Mouse (Mus musculus): ENCODE results near the gene Csmd2.
A peak's percentile ranks its signal among the peaks of the same experiment; 100 is the strongest.

The Csmd2 gene

GRCm38 (mm10) chr4:127987784-127988455 is at the start of gene Csmd2:
Gene Csmd2, plus strand, starts transcription at chr4:127987857.
- peak; percentile 77 for DNase-seq (ENCODE audit: low read depth, low spot score)

- DNase-seq (ENCODE audit: low read depth, low spot score) = no peak
Measured at GRCm38 (mm10) chr4:127947696-127948095, 40.0 kb upstream of the Csmd2 start.

DNA sequence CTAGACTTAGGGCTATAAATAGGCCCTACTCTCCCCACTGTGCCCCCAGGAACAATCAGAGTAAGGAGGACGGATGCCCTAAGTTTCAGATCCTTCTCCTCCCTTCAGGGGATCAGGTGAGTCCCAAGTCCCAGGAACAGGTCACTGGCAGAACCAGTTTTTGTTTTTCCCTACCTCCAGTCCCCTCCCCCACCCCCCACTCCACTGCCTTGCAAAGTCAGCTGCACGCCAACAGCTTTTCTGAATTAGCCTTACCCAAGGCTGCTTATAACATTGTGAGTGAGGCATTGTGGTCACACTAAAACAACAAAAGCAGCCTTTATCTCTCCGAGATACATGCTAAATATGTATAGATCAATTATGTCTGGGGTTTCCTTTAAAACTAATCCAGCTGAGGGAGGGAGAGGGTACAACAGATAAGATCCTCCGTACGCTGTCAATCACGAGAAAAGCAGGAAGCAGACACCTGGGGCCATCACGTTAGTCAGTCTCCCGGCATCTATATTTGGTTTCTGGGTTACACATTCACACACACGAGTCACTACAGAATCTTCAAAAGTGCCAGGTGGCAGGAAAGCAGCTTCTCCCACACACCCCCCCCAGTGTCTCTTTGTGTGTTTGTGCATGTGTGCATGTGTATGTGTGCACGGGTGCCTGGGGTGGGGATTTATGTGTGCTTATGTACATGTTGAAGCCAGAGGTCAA is 34.5 kb upstream of the Csmd2 start:
- no peak for DNase-seq (ENCODE audit: low read depth, low spot score)

- DNase-seq (ENCODE audit: low read depth, low spot score) = no peak
Measured at GRCm38 (mm10) chr4:127969101-127969500, 18.6 kb upstream of the Csmd2 start.

- no peak for DNase-seq (ENCODE audit: low read depth, low spot score)
Measured at GRCm38 (mm10) chr4:127970018-127970421, 17.6 kb upstream of the Csmd2 start.

- DNase-seq (ENCODE audit: low read depth, low spot score) = no peak
Measured at GRCm38 (mm10) chr4:127970901-127971868, 16.5 kb upstream of the Csmd2 start, which contains the start of gene CK137956. Gene CK137956, minus strand, starts transcription at chr4:127970951.

DNA sequence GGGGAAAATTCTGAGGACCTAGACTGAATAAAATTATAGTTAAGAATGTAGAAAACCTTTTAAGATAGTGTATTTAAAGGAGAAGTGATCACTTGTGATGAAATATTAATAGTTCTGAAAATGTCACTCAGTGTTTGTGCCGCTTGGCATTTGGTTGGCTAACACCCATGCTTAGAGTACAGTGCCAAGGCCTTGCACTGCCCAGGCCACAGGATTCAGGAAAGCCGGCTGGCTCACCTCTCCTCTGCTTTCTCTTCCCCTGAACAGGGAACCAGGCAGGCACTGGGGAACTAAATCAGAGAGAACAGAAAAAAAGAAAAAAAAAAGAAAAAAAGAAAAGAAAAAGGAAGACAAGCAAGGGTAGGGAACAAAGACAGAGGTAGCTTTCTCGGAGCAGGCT is 14.7 kb upstream of the Csmd2 start:
- no peak for DNase-seq (ENCODE audit: low read depth, low spot score)

GRCm38 (mm10) chr4:127981125-127981524 is 6.5 kb upstream of the Csmd2 start:
- no peak for DNase-seq (ENCODE audit: low read depth, low spot score)

DNA sequence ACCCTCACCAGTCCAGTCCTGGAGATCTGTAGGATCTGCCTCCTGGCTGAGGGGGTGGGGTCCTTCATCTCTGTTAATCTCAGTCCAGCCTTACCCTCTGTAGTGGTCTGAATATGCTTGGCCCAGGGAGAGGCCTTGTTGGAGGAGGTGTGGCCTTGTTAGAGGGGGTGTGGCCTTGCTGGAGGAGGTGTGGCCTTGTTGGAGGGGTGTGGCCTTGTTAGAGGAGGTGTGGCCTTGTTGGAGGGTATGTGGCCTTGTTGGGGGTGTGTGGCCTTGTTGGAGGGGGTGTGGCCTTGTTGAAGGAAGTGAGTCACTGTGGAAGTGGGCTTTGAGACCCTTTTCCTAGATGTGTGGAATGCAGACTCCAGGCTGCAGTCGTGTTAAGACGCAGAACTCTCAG is 3.2 kb upstream of the Csmd2 start:
- no peak for DNase-seq (ENCODE audit: low read depth, low spot score)

DNA sequence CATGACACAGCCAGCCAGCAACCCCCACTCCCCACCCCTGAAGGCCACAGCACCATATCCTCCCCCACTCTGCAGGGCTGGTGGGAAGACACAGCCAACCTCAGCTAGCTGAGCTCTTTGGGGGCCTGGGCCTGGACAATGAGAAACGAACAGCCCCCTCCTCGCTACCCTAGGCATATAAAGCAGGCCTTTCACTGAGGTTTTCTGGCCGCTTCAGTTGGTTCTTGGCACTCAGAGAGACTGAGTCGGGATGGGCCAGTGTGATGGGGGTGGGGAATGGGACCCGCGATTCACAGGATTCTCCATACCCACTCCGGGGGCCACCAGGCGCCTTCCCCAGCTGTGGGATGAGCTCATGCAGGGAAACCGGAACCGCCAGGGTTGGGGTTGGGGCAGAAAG is 1.8 kb upstream of the Csmd2 start:
- DNase-seq (ENCODE audit: low read depth, low spot score) = peak; percentile 58

- DNase-seq (ENCODE audit: low read depth, low spot score) = no peak
Measured at GRCm38 (mm10) chr4:127986491-127987075, 1.1 kb upstream of the Csmd2 start.

GRCm38 (mm10) chr4:127987270-127987669 is 387 bp upstream of the Csmd2 start:
- DNase-seq (ENCODE audit: low read depth, low spot score) = no peak

GRCm38 (mm10) chr4:127988526-127989180 is 996 bp downstream of the Csmd2 start:
- DNase-seq (ENCODE audit: low read depth, low spot score) = no peak

DNA sequence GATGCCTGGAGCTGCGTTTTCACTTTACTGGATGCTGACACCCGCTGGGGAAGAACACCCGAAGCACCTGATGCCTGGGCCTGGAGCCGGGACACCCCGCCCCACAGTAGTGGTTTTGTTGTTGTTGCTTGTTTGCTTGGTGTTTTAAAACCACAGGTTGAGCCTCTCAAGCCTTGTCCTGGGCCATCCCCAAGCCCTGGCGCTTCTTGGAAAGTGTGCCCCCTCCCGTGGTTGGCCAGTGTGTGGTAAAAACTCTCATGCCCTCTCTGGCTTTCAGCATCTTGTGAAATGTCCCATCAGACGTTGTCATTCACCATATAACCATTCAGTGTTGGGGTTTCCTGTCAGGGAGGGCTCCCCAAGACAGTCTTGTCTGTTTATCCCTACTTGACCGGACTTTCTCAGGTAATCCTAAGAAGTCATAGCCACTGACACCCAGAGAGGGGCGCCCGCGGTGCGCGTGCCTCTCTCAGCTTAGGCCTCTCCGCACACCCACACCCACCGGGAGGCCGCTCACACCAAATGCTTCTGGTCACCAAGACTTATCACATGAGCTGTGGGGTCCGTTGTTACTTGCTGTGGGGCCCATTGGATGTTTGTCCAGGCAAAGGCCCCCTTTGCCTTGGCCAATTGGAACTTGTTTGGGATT is 1.8 kb downstream of the Csmd2 start:
- no peak for DNase-seq (ENCODE audit: low read depth, low spot score)

DNA sequence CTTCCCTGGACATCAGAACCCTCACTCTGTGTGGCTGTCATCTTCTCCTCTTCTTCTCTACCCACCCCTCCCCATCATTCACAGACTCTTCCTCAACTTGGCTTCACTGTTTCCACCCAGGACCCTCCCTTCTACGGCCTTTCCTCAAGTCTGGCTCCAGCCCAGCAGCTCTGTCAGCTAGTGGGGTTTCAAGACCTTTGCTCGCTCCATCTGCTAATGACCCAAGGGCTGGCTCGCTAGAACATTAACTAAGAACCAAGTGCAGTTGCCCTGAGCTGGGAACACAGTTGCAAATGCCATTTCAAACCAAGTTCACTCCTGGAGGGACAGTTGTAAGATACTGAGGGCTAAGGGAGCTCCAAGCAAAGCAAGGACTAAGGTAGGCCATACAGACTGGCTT is 11.6 kb downstream of the Csmd2 start:
- DNase-seq (ENCODE audit: low read depth, low spot score) = no peak

DNA sequence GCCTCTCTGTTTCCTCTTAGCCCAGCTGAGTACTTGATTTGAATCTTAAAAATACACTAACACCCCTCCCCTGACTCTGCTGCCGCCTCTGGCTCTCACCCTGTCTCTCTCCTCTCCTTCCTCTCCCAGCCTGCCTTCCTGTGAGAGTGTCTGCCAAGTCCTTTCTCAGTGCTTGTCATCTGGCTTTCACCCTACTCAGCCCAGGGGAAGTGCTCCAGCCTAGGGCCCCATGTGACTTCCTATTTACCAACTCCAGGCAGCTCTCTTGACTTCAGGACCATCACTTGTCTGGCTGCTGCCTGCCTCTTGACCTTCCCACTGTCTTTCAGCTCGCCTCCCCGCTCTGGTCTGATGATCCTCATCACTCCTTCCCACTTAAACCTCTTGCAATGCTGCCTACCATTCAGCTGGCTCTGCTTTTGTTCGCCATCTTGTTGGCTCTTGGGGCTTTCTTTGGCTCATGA is 15.0 kb downstream of the Csmd2 start:
- DNase-seq (ENCODE audit: low read depth, low spot score) = peak; percentile 75

- DNase-seq (ENCODE audit: low read depth, low spot score) = no peak
Measured at GRCm38 (mm10) chr4:128004797-128005452, 17.3 kb downstream of the Csmd2 start.

DNA sequence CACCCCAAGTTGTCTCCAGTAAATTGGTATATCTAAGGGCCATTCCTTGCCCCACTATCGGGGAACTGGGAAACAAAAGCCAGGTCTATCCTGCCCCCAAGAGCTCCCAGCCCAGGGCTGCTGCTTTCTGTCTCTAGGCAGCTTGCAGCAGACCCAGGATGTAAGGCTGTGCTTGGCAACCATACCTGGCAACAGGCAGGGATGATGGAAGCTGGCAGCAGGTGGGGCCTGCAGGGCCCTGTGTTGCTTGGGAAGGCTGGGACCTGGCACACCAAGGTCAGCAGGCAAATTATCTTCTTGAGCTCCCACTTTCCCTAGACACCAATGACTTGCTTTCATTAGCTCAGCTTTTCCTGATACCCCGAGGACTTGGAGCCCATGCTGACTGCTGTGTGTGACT is 31.8 kb downstream of the Csmd2 start:
- no peak for DNase-seq (ENCODE audit: low read depth, low spot score)

GRCm38 (mm10) chr4:128028294-128028693 is 40.6 kb downstream of the Csmd2 start:
- peak; percentile 29 for DNase-seq (ENCODE audit: low read depth, low spot score)

DNA sequence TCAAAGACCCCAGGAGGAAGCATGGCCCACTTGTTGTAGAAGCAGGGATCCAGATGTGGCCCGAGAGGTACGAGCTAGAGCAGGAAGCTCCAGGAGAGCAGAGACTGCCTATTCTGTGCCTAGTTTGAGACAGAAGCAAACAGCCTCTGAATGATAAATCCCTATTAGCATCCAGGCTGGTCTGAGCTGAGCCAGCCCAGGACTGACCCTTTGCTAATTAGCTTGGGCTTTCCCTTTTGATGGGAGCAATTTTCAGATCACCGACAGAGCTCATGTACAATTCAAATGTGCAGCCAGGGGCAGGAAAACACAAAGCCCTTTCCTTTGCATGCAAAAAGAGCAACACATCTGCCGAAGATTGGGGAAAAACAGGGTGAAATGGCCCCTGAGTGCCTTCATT is 54.2 kb downstream of the Csmd2 start:
- DNase-seq (ENCODE audit: low read depth, low spot score) = no peak

All from telencephalon, adult 2 months (tissue).